Mouse (Mus musculus) heart, postnatal 25 days (tissue): ENCODE results near the gene Gm525. TPM values are rescaled to one million over a fixed set of nuclear protein-coding genes. Genes with fewer than 3 reads are reported as not detected.

Experiments
- total RNA-seq, 2 experiments: library from RNA; stranded (reverse); gene quantifications; 2 replicates each; pipeline ENCODE4 v1.2.3; 2021

The Gm525 gene
- total RNA-seq, 2 experiments from 2014 or later, result not detected

Other genes starting within 250 kb of the Gm525 start
- 100 to 1,000 TPM; 114 to 123 TPM for gene Akap1, start 209.3 kb upstream of the Gm525 start, total RNA-seq
- gene Scpep1, start 118.4 kb upstream of the Gm525 start, total RNA-seq, result 10 to 100 TPM; 16.8 to 20.3 TPM
- gene Elobl, start 106.9 kb upstream of the Gm525 start, total RNA-seq, result not detected
- 1 to 10 TPM; 4.6 to 4.9 TPM for gene Coil, start 103.6 kb upstream of the Gm525 start, total RNA-seq
- 10 to 100 TPM; 20.5 to 22.7 TPM for gene Trim25, start 74.5 kb upstream of the Gm525 start, total RNA-seq
- 10 to 100 TPM in 1 of 2 experiments, 1 to 10 TPM in 1; 9.4 to 10.6 TPM for gene Dgke, start 7.0 kb upstream of the Gm525 start, total RNA-seq
- gene Nog, start 228.5 kb downstream of the Gm525 start, total RNA-seq, result under 1 TPM; 0.25 to 0.44 TPM